Mouse (Mus musculus) heart, embryonic 16.5 days (tissue): ENCODE results near the gene Ndufv3. TPM values are rescaled to one million over a fixed set of nuclear protein-coding genes. Genes with fewer than 3 reads are reported as not detected.
"Not testable (repeated sequence)": the region's sequence is repeated elsewhere in the genome, so short reads cannot be mapped to it uniquely, and the experiment has no call there.

Experiments
- ATAC-seq: fragments of 200-750 bp; cut with Nextera tagmentation; replicated peaks from 2 replicates; pipeline ENCODE4 v1.8.0; 2017; ENCODE audit warnings: moderate number of reproducible peaks; ENCODE audit not compliant: insufficient read depth, low FRiP score; ENCODE audit errors: extremely low read depth
- H3K27ac ChIP-seq: fragments of 300-500 bp; sonication (generic); 2 replicates; pipeline ENCODE4 v1.5.1; 2014; ENCODE audit warnings: mild to moderate bottlenecking, low read length, control low read depth, moderate library complexity
- H3K27me3 ChIP-seq: fragments of 300-500 bp; sonication (generic); 2 replicates; pipeline ENCODE4 v1.6.1; 2014; ENCODE audit warnings: low read length, mixed read lengths; ENCODE audit not compliant: control insufficient read depth, insufficient read depth
- H3K36me3 ChIP-seq: fragments of 300-500 bp; sonication (generic); 2 replicates; pipeline ENCODE4 v1.6.1; 2014; ENCODE audit not compliant: control insufficient read depth, insufficient read depth
- H3K4me1 ChIP-seq: fragments of 300-500 bp; sonication (generic); 2 replicates; pipeline ENCODE4 v1.6.1; 2014; ENCODE audit warnings: low read length, mixed read lengths; ENCODE audit not compliant: control insufficient read depth, insufficient read depth
- H3K4me2 ChIP-seq: fragments of 300-500 bp; sonication (generic); 2 replicates; pipeline ENCODE4 v1.6.1; 2014; ENCODE audit warnings: low read depth, mild to moderate bottlenecking, control low read depth, low read length
- H3K4me3 ChIP-seq: fragments of 300-500 bp; sonication (generic); 2 replicates; pipeline ENCODE4 v1.5.1; 2014; ENCODE audit warnings: mild to moderate bottlenecking, control low read depth, low read length
- H3K9ac ChIP-seq: fragments of 300-500 bp; sonication (generic); 2 replicates; pipeline ENCODE4 v1.6.1; 2014; ENCODE audit warnings: low read length, control low read depth
- H3K9me3 ChIP-seq: fragments of 300-500 bp; sonication (generic); replicated peaks from 2 replicates; pipeline ENCODE4 v1.6.1; 2016; ENCODE audit warnings: low read length; ENCODE audit not compliant: control insufficient read depth
- WGBS: fragments of 180-500 bp; shearing (Covaris S2); extraction: QIAGEN DNeasy Blood & Tissue Kit; methylation state at CpG from one replicate; pipeline ENCODE4 v1.1.7; 2014; 5-methylcytosine and 5-hydroxymethylcytosine counted together
- polyA plus RNA-seq: library from polyadenylated mRNA; unstranded; fragments of >200 nt; fragmentation: Nextera tagmentation; extraction: Ambion mirVana; gene quantifications from 2 replicates; pipeline ENCODE4 v1.2.1, GENCODE M21; 2015

Gene Ndufv3
- polyA plus RNA-seq, 1 experiment from 2014 or later, result 625 TPM

GRCm38 (mm10) chr17:31540809-31541459 lies 21.0 kb downstream of the Ndufv3 start:
- Histone ChIP-seq H3K36me3 (no peaks in the 10 kb centered on the region), H3K4me3 (no peak overlapping the region), H3K27me3 (no peaks in the 10 kb centered on the region), H3K9me3 (no peaks in the 10 kb centered on the region), H3K4me2 (no peak overlapping the region), H3K4me1 (no peaks in the 10 kb centered on the region; the same call in 1 of the 2 replicates), H3K9ac (no peak overlapping the region), H3K27ac (no peak overlapping the region)
- 63% methylated on average over 4 of the region's 4 CpGs for WGBS
- no peak for ATAC-seq

- no peaks in the 10 kb centered on the region for H3K27me3 ChIP-seq
- no peaks in the 10 kb centered on the region for H3K36me3 ChIP-seq
- no peaks in the 10 kb centered on the region for H3K9me3 ChIP-seq
- no peaks in the 10 kb centered on the region; the same call in 1 of the 2 replicates for H3K4me1 ChIP-seq
- no peak overlapping the region for H3K9ac ChIP-seq
- H3K4me2 ChIP-seq, result no peak overlapping the region
- ATAC-seq, result no peak
- WGBS, result 45% methylated on average over 6 of the region's 6 CpGs
- no peak overlapping the region for H3K27ac ChIP-seq
- no peak overlapping the region for H3K4me3 ChIP-seq
These were observed 21.5 kb downstream of the Ndufv3 start for GRCm38 (mm10) chr17:31541460-31541831.

GRCm38 (mm10) chr17:31543574-31543973 lies 23.7 kb downstream of the Ndufv3 start:
- Histone ChIP-seq H3K9ac (no peak overlapping the region), H3K4me3 (no peak overlapping the region), H3K27me3 (no peaks in the 10 kb centered on the region), H3K4me1 (no peaks in the 10 kb centered on the region; the same call in 1 of the 2 replicates), H3K9me3 (no peaks in the 10 kb centered on the region), H3K27ac (no peak overlapping the region), H3K4me2 (no peak overlapping the region), H3K36me3 (no peaks in the 10 kb centered on the region)
- WGBS, result 16% methylated on average over 6 of the region's 6 CpGs
- no peak for ATAC-seq

- Histone ChIP-seq H3K27ac (no peak overlapping the region), H3K4me1 (peaks cover 2% of the 10 kb centered on the region; the same call in 1 of the 2 replicates), H3K9me3 (peaks cover 5% of the 10 kb centered on the region; the same call in 1 of the 2 replicates), H3K4me3 (no peak overlapping the region), H3K4me2 (no peak overlapping the region), H3K36me3 (no peaks in the 10 kb centered on the region), H3K27me3 (no peaks in the 10 kb centered on the region), H3K9ac (no peak overlapping the region)
- 82% methylated on average over 9 of the region's 9 CpGs for WGBS
- no peak for ATAC-seq
These were observed 26.7 kb downstream of the Ndufv3 start for GRCm38 (mm10) chr17:31546444-31547196.

- Histone ChIP-seq H3K27me3 (no peaks in the 10 kb centered on the region), H3K9me3 (peaks cover 5% of the 10 kb centered on the region; the same call in 1 of the 2 replicates), H3K4me3 (no peak overlapping the region), H3K4me1 (peaks cover 2% of the 10 kb centered on the region; the same call in 1 of the 2 replicates), H3K36me3 (no peaks in the 10 kb centered on the region), H3K27ac (no peak overlapping the region), H3K9ac (no peak overlapping the region), H3K4me2 (no peak overlapping the region)
- ATAC-seq, result no peak
- WGBS, result 70% methylated on average over 3 of the region's 3 CpGs
These were observed 28.1 kb downstream of the Ndufv3 start for GRCm38 (mm10) chr17:31547974-31548373.

- no peak for ATAC-seq
- WGBS, result 44% methylated on average over 8 of the region's 8 CpGs
- Histone ChIP-seq H3K4me2 (no peak overlapping the region), H3K27me3 (no peaks in the 10 kb centered on the region), H3K9ac (no peak overlapping the region), H3K4me1 (0 out of 2 replicates have a peak, but pooled peaks cover 2% of the 10 kb centered on the region), H3K4me3 (no peak overlapping the region), H3K27ac (no peak overlapping the region), H3K36me3 (no peaks in the 10 kb centered on the region), H3K9me3 (peaks cover 5% of the 10 kb centered on the region; the same call in 1 of the 2 replicates)
These were observed 29.5 kb downstream of the Ndufv3 start for GRCm38 (mm10) chr17:31549389-31549788.

GRCm38 (mm10) chr17:31552601-31553000 lies 32.7 kb downstream of the Ndufv3 start:
- not testable (repeated sequence) for H3K36me3 ChIP-seq, H3K27ac ChIP-seq, ATAC-seq, H3K9me3 ChIP-seq, H3K4me2 ChIP-seq, H3K27me3 ChIP-seq, H3K4me3 ChIP-seq, H3K4me1 ChIP-seq, H3K9ac ChIP-seq
- WGBS, result 90% methylated on average over 23 of the region's 23 CpGs

GRCm38 (mm10) chr17:31556253-31556652 lies 36.3 kb downstream of the Ndufv3 start:
- Histone ChIP-seq H3K9me3 (no peaks in the 10 kb centered on the region), H3K27me3 (no peaks in the 10 kb centered on the region), H3K4me2 (no peak overlapping the region), H3K4me3 (no peak overlapping the region), H3K9ac (no peak overlapping the region), H3K4me1 (peaks cover 6% of the 10 kb centered on the region; the same call in 1 of the 2 replicates), H3K36me3 (no peaks in the 10 kb centered on the region), H3K27ac (no peak overlapping the region)
- ATAC-seq, result no peak
- 58% methylated on average over 4 of the region's 4 CpGs for WGBS
